In the genomic region with DNA sequence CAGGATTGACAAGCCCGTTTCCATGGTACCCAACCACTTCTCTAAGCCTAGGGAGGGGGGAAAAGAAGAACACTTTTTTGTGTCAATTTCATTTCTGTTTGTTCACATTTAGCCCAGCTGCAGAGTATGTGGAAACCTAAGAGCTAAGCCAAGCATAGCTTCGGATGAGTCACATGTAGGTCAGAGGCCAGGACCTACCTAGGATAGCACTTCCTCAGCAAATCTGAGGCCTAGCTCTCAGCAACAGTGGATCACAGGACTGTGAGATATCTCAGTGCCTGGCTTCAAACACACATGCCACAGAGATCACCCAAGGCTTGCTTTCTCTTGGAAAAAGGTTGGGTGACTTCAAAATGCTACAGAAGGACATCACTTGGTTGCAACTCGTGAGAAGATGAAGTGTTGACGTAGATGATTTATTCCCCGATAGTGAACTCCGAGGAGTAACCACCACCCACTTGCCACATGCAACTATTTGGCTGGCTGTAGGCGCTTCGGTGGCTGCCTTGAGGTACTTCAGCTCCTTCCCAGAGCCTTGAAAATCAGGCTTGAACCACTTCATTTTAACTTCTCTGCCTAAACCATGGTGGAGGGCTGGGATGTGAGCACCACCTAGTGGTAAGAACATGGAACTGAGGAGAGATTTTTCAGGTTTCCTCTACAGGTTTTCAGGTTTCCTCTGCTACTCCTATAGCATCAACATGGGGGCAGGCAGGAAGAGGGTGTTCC, we compare ENCODE assay signal across 9 mouse cellular contexts.
A peak's percentile ranks its signal among the peaks of the same experiment; 100 is the strongest.
DNase-seq lines count a peak whose midpoint lies in the region; ATAC-seq and TF ChIP-seq lines count a peak whose summit lies in the region.
"Had no signal": no experiment of that assay in that cellular context is flagged by ENCODE, and none has a peak within 500 bp of the region (broad histone marks: within the 10 kb centered on the region; RNA-seq: fewer than 3 reads in every experiment).

No protein-coding gene starts in this region.

- intact Hi-C loops in gastrocnemius, postnatal 14 days (cut with DNase I; ENCODE audit: low total_unique reads), result loop anchor here (2.0 to 5.0 kb wide), 2 partner anchors 33 to 426 kb away; no protein-coding TSS in a partner anchor

- no peak overlapping the region for H3ac ChIP-seq in C2C12 (ENCODE audit: control insufficient read depth, insufficient read length, low read depth)

- WGBS in kidney, postnatal 0 days, result 62% methylated on average over 8 of the region's 8 CpGs
- 62% methylated on average over 8 of the region's 8 CpGs for WGBS in liver, adult 2 months
- WGBS in neural tube, embryonic 11.5 days, result 70% methylated on average over 8 of the region's 8 CpGs

- no peaks in the 10 kb centered on the region for H3K4me1 ChIP-seq in kidney, postnatal 0 days (replicated peaks; ENCODE audit: insufficient read depth, low read length)
- no peaks in the 10 kb centered on the region for H3K4me1 ChIP-seq in liver, adult 2 months (ENCODE audit: control insufficient read depth, insufficient read depth, low read length)
- no peaks in the 10 kb centered on the region for H3K4me1 ChIP-seq in neural tube, embryonic 11.5 days (ENCODE audit: control insufficient read depth, insufficient read depth, low read length)

- peak; percentile 30 for TF ChIP-seq CTCF in C2C12 (IDR thresholded peaks at IDR 0.05; ENCODE audit: control insufficient read depth, insufficient read depth, insufficient read length)
- TF ChIP-seq CTCF in kidney, postnatal 0 days (IDR thresholded peaks at IDR 0.05; ENCODE audit: low read depth), result peak; percentile 97
- peak; percentile 42 for TF ChIP-seq CTCF in liver, adult 2 months (IDR thresholded peaks at IDR 0.05; ENCODE audit: low read depth, low read length)

- H3K9me3 ChIP-seq in kidney, postnatal 0 days (replicated peaks; ENCODE audit: low read length), result no peaks in the 10 kb centered on the region
- H3K9me3 ChIP-seq in neural tube, embryonic 11.5 days (ENCODE audit: control insufficient read depth, low read length), result no peaks in the 10 kb centered on the region
- H3K9me3 ChIP-seq: limb, embryonic 15.5 days had no signal

- no peak for TF ChIP-seq POLR2A in liver, adult 2 months (IDR thresholded peaks at IDR 0.05; ENCODE audit: extremely low read depth, insufficient read depth, low read length)

- no peak overlapping the region for H3K4me3 ChIP-seq in C2C12 (ENCODE audit: insufficient read depth, poor library complexity, severe bottlenecking)
- no peak overlapping the region for H3K4me3 ChIP-seq in kidney, postnatal 0 days (replicated peaks; ENCODE audit: low read depth, low read length)
- no peak overlapping the region for H3K4me3 ChIP-seq in liver, adult 2 months (ENCODE audit: insufficient read depth, low read depth, low read length)
- H3K4me3 ChIP-seq in neural tube, embryonic 11.5 days (ENCODE audit: low read depth, low read length), result no peak overlapping the region
- H3K4me3 ChIP-seq: limb, embryonic 15.5 days had no signal

- H3K36me3 ChIP-seq in C2C12 (ENCODE audit: control insufficient read depth, insufficient read depth), result no peaks in the 10 kb centered on the region
- no peaks in the 10 kb centered on the region for H3K36me3 ChIP-seq in kidney, postnatal 0 days (ENCODE audit: insufficient read depth, low read length)
- no peaks in the 10 kb centered on the region for H3K36me3 ChIP-seq in liver, adult 2 months (ENCODE audit: control insufficient read depth, insufficient read depth, low read length)
- H3K36me3 ChIP-seq in neural tube, embryonic 11.5 days (ENCODE audit: control insufficient read depth, insufficient read depth, low read length), result no peaks in the 10 kb centered on the region
- H3K36me3 ChIP-seq: limb, embryonic 15.5 days had no signal

- H3K27me3 ChIP-seq in C2C12 (ENCODE audit: control insufficient read depth, insufficient read depth, insufficient read length), result no peaks in the 10 kb centered on the region
- H3K27me3 ChIP-seq in kidney, postnatal 0 days (ENCODE audit: insufficient read depth, low read length), result no peaks in the 10 kb centered on the region
- no peaks in the 10 kb centered on the region for H3K27me3 ChIP-seq in liver, adult 2 months (ENCODE audit: control insufficient read depth, insufficient read depth, low read length)
- H3K27me3 ChIP-seq in neural tube, embryonic 11.5 days (ENCODE audit: control insufficient read depth, insufficient read depth, low read length), result no peaks in the 10 kb centered on the region
- H3K27me3 ChIP-seq: limb, embryonic 15.5 days had no signal

- no peak overlapping the region for H3K9ac ChIP-seq in kidney, postnatal 0 days (ENCODE audit: low read depth, low read length)
- H3K9ac ChIP-seq in liver, adult 2 months (ENCODE audit: low read depth, low read length), result no peak overlapping the region
- H3K9ac ChIP-seq in neural tube, embryonic 11.5 days (ENCODE audit: low read length), result no peak overlapping the region
- H3K9ac ChIP-seq: limb, embryonic 15.5 days had no signal

- H3K27ac ChIP-seq in kidney, postnatal 0 days, result no peak overlapping the region
- H3K27ac ChIP-seq in liver, adult 2 months (replicated peaks; ENCODE audit: insufficient read depth, low read depth, low read length), result no peak overlapping the region
- H3K27ac ChIP-seq in neural tube, embryonic 11.5 days (ENCODE audit: low read depth, low read length), result no peak overlapping the region
- H3K27ac ChIP-seq: limb, embryonic 15.5 days had no signal

- no peaks in the 10 kb centered on the region for H3K79me3 ChIP-seq in C2C12 (ENCODE audit: low read depth)

- no peaks in the 10 kb centered on the region for H3K79me2 ChIP-seq in C2C12 (ENCODE audit: control insufficient read depth, insufficient read depth)
- H3K79me2 ChIP-seq in liver, adult 2 months (ENCODE audit: control insufficient read depth, insufficient read depth, low read length), result no peaks in the 10 kb centered on the region

- peak; percentile 57 for DNase-seq in R1 (ENCODE audit: low read depth, low spot score)
- peak; percentile 53 to 73 for DNase-seq in cerebellum, postnatal 36 days
- peak; percentile 25 for DNase-seq in gastrocnemius, postnatal 14 days
- peak; percentile 86 for DNase-seq in kidney, postnatal 0 days (ENCODE audit: low spot score)
- DNase-seq in liver, adult 2 months (ENCODE audit: extremely low read depth, low read depth, low spot score), result peak; percentile 24
- peak; percentile 53 for DNase-seq in neural tube, embryonic 11.5 days (ENCODE audit: low spot score)
- DNase-seq in spleen, adult 18-20 months, result no peak

- no peak overlapping the region for H3K4me2 ChIP-seq in kidney, postnatal 0 days (ENCODE audit: low read length)
- no peak overlapping the region for H3K4me2 ChIP-seq in neural tube, embryonic 11.5 days (ENCODE audit: low read depth)
- H3K4me2 ChIP-seq: limb, embryonic 15.5 days had no signal

- ATAC-seq in kidney, postnatal 0 days (replicated peaks; ENCODE audit: low FRiP score, low read depth), result peak; percentile 78
- peak; percentile 89 for ATAC-seq in neural tube, embryonic 11.5 days (ENCODE audit: insufficient read depth, low FRiP score, low TSS enrichment)

TF ChIP-seq in C2C12, 6 proteins besides CTCF, POLR2A, EP300 and RAD21:
- TF ChIP-seq FOSL1 (IDR thresholded peaks at IDR 0.05; ENCODE audit: insufficient read depth, low read length, poor library complexity, severe bottlenecking) (no peak), CEBPB (IDR thresholded peaks at IDR 0.05; ENCODE audit: low read depth) (no peak), MYOD1 (IDR thresholded peaks at IDR 0.05; ENCODE audit: control insufficient read depth, insufficient read length, low read depth) (no peak), MAX (IDR thresholded peaks at IDR 0.05) (no peak), USF1 (IDR thresholded peaks at IDR 0.05; ENCODE audit: low read depth) (no peak), MYOG (IDR thresholded peaks at IDR 0.05; ENCODE audit: control insufficient read depth, extremely low read depth, insufficient read length) (no peak)

Comparison
In these comparisons a context has a peak if more than half of its experiments do, and no peak if none do; other contexts are left out.
1. CTCF ChIP-seq: peak in every context shown above with its lines; median percentile 97 in kidney, postnatal 0 days; 42 in liver, adult 2 months; 30 in C2C12.
2. DNase-seq: peak in R1 (single experiment), cerebellum, postnatal 36 days (2 of 2), gastrocnemius, postnatal 14 days (single experiment), kidney, postnatal 0 days (single experiment), liver, adult 2 months (single experiment) and neural tube, embryonic 11.5 days (single experiment); none in spleen, adult 18-20 months (0 of 2).